Mouse (Mus musculus) heart, embryonic 10.5 days (tissue): Measurements from ENCODE around the gene Vinac1. TPM values are rescaled to one million over a fixed set of nuclear protein-coding genes. Genes with fewer than 3 reads are reported as not detected.
"Not testable (repeated sequence)": the region's sequence is repeated elsewhere in the genome, so short reads cannot be mapped to it uniquely, and the experiment has no call there.

Experiments
- DNase-seq: peaks from one replicate; pipeline ENCODE4 v3.0.0-alpha.2; 2017; ENCODE audit warnings: low spot score
- H3K27ac ChIP-seq: fragments of 300-500 bp; sonication (generic); 2 replicates; pipeline ENCODE4 v1.5.1; 2016; ENCODE audit warnings: mild to moderate bottlenecking
- H3K27me3 ChIP-seq: fragments of 300-500 bp; sonication (generic); 2 replicates; pipeline ENCODE4 v1.6.1; 2016; ENCODE audit warnings: mild to moderate bottlenecking; ENCODE audit not compliant: poor library complexity, insufficient read depth, severe bottlenecking
- H3K36me3 ChIP-seq: fragments of 300-500 bp; sonication (generic); 2 replicates; pipeline ENCODE4 v1.6.1; 2016; ENCODE audit warnings: mild to moderate bottlenecking, moderate library complexity
- H3K4me1 ChIP-seq: fragments of 300-500 bp; sonication (generic); 2 replicates; pipeline ENCODE4 v1.6.1; 2016; ENCODE audit warnings: mild to moderate bottlenecking
- H3K4me3 ChIP-seq: fragments of 300-500 bp; sonication (generic); 2 replicates; pipeline ENCODE4 v1.5.1; 2016; ENCODE audit warnings: mild to moderate bottlenecking, moderate library complexity
- H3K9me3 ChIP-seq: fragments of 300-500 bp; sonication (generic); 2 replicates; pipeline ENCODE4 v1.6.1; 2016; ENCODE audit warnings: mild to moderate bottlenecking, moderate library complexity
- WGBS: fragments of 180-500 bp; shearing (Covaris S2); methylation state at CpG from one replicate; pipeline ENCODE4 v1.1.7; 2016; 5-methylcytosine and 5-hydroxymethylcytosine counted together
- polyA plus RNA-seq: library from polyadenylated mRNA; unstranded; fragments of >200 nt; fragmentation: Nextera tagmentation; extraction: Ambion mirVana; gene quantifications from 2 replicates; pipeline ENCODE4 v1.2.1, GENCODE M21; 2016

Gene Vinac1
- polyA plus RNA-seq, 1 experiment from 2014 or later = 0.05 TPM

- Histone ChIP-seq H3K4me1 (no peaks in the 10 kb centered on the region), H3K9me3 (no peaks in the 10 kb centered on the region), H3K36me3 (no peaks in the 10 kb centered on the region), H3K27ac (no peak overlapping the region), H3K27me3 (no peaks in the 10 kb centered on the region), H3K4me3 (no peak overlapping the region)
- 80% methylated on average over 2 of the region's 2 CpGs for WGBS
- no peak for DNase-seq
These were observed 27.9 kb downstream of the Vinac1 start for GRCm38 (mm10) chr2:129020106-129020505.

GRCm38 (mm10) chr2:129008867-129009266, 39.1 kb downstream of the Vinac1 start:
- H3K27ac ChIP-seq, H3K4me1 ChIP-seq, H3K4me3 ChIP-seq, H3K36me3 ChIP-seq, H3K9me3 ChIP-seq, H3K27me3 ChIP-seq, DNase-seq: not testable (repeated sequence)
- 75% methylated on average over 2 of the region's 2 CpGs for WGBS

GRCm38 (mm10) chr2:129006194-129006749, 41.7 kb downstream of the Vinac1 start:
- Histone ChIP-seq H3K4me3 (no peak overlapping the region), H3K4me1 (no peaks in the 10 kb centered on the region), H3K9me3 (no peaks in the 10 kb centered on the region), H3K36me3 (no peaks in the 10 kb centered on the region), H3K27ac (no peak overlapping the region), H3K27me3 (no peaks in the 10 kb centered on the region)
- 76% methylated on average over 4 of the region's 4 CpGs for WGBS
- DNase-seq = no peak

- no peak for DNase-seq
- Histone ChIP-seq H3K4me1 (no peaks in the 10 kb centered on the region), H3K27me3 (no peaks in the 10 kb centered on the region), H3K27ac (no peak overlapping the region), H3K36me3 (no peaks in the 10 kb centered on the region), H3K4me3 (no peak overlapping the region), H3K9me3 (no peaks in the 10 kb centered on the region)
These were observed 43.1 kb downstream of the Vinac1 start for GRCm38 (mm10) chr2:129004872-129005271.

- Histone ChIP-seq H3K27me3 (no peaks in the 10 kb centered on the region), H3K36me3 (no peaks in the 10 kb centered on the region), H3K27ac (no peak overlapping the region), H3K4me3 (no peak overlapping the region), H3K4me1 (peaks cover 3% of the 10 kb centered on the region), H3K9me3 (no peaks in the 10 kb centered on the region)
- no peak for DNase-seq
- WGBS = 74% methylated on average over 3 of the region's 3 CpGs
These were observed 63.2 kb downstream of the Vinac1 start for GRCm38 (mm10) chr2:128984746-128985145.

GRCm38 (mm10) chr2:128975572-128975971, 72.4 kb downstream of the Vinac1 start:
- DNase-seq = no peak
- no peaks in the 10 kb centered on the region for H3K4me1 ChIP-seq
- no peaks in the 10 kb centered on the region for H3K36me3 ChIP-seq
- WGBS = 76% methylated on average over 4 of the region's 4 CpGs
- no peak overlapping the region for H3K4me3 ChIP-seq
- H3K27me3 ChIP-seq = no peaks in the 10 kb centered on the region
- no peak overlapping the region for H3K27ac ChIP-seq
- no peaks in the 10 kb centered on the region for H3K9me3 ChIP-seq

Other genes with a start within 250 kb of the Vinac1 start
- 22.1 and 25.4 TPM in 2 replicates for gene Tmem87b, start 230.1 kb downstream of the Vinac1 start, polyA plus RNA-seq
- gene Fbln7, start 185.2 kb downstream of the Vinac1 start, polyA plus RNA-seq = 1.5 and 1.9 TPM in 2 replicates
- 6.9 and 7.8 TPM in 2 replicates for gene Zc3h8, start 104.1 kb downstream of the Vinac1 start, polyA plus RNA-seq
- gene Zc3h6, start 80.8 kb downstream of the Vinac1 start, polyA plus RNA-seq = 0.78 and 1.1 TPM in 2 replicates
- 10.0 and 11.7 TPM in 2 replicates for gene Gm10762, start 80.4 kb downstream of the Vinac1 start, polyA plus RNA-seq
- gene Ttl, start 17.8 kb upstream of the Vinac1 start, polyA plus RNA-seq = 8.3 and 12.3 TPM in 2 replicates
- gene Polr1b, start 52.8 kb upstream of the Vinac1 start, polyA plus RNA-seq = 25.8 and 35.5 TPM in 2 replicates
- 21.9 and 22.0 TPM in 2 replicates for gene Chchd5, start 81.5 kb upstream of the Vinac1 start, polyA plus RNA-seq
- 41.6 and 41.8 TPM in 2 replicates for gene Slc20a1, start 150.6 kb upstream of the Vinac1 start, polyA plus RNA-seq
- gene Ckap2l, start 249.0 kb upstream of the Vinac1 start, polyA plus RNA-seq = 48.4 and 50.4 TPM in 2 replicates